Mouse (Mus musculus): ENCODE data around the gene Tubgcp5. TPM values are rescaled to one million over a fixed set of nuclear protein-coding genes. Genes with fewer than 3 reads are reported as not detected.

Gene Tubgcp5
- polyA plus RNA-seq (2012; rRNA removed), result 3.4 and 4.1 TPM in 2 replicates
- polyA plus RNA-seq (2014; fragmentation: Nextera tagmentation; extraction: Ambion mirVana), result 7.1 and 7.2 TPM in 2 replicates

DNA sequence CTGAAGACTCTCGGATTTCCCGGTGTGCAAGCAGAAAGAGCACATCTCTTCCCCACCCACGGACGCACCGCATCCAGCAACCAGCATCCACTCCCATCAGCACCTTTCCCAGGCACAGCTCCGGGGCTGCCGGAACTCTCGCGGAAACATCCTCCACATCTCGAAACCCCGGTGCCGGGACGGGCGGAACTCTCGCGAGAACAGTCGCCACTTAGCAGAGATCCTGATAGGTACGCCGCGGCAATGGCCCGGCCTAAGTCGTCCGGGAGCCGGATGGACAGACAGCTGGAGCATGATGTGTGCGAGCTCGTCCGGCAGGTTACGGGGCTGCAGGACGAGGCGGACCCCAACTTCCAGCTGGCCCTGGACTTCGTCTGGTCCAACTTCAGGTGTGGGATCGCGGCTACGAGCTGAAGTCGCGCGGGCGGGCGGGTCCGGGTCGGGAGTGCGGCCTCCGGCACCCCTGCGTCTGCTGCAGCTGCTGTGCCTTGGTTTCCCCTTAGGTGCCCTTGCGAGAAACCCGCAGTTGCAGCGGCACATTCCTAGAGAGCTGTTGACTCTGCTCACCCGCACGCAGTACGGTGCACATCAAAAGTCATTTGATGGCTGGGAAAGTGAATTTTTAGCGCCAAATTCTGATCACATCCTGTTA, at the start of gene Tubgcp5:
Tubgcp5 (plus strand) TSS at position 203 of the 652 bp plus-strand sequence.
- Histone ChIP-seq H3K9me3 (ENCODE audit: control insufficient read depth, low read length) (no peaks in the 10 kb centered on the region), H3K27ac (peak within 1 kb of the TSS; percentile 27; the same call in 1 of the 2 replicates), H3K4me2 (ENCODE audit: low read depth) (peak within 1 kb of the TSS; percentile 87), H3K36me3 (replicated peaks; ENCODE audit: control insufficient read depth, insufficient read depth, low read depth) (peaks cover 7% of the 10 kb centered on the region), H3K9ac (replicated peaks) (peak within 1 kb of the TSS; percentile 92), H3K4me3 (ENCODE audit: insufficient read depth in 1 of 2, low read depth in 2 of 2, low read length in 2 of 2) (peak within 1 kb of the TSS; percentile 83 to 86), H3K4me1 (replicated peaks; ENCODE audit: control insufficient read depth in 2 of 2, insufficient read depth in 2 of 2, low read length in 1 of 2) (peaks cover 6 to 11% of the 10 kb centered on the region in 2 experiments), H3K27me3 (ENCODE audit: control insufficient read depth, insufficient read depth, low read length) (no peaks in the 10 kb centered on the region)
- peak; percentile 99 for ATAC-seq (ENCODE audit: insufficient read depth)
- peak; percentile 71 for TF ChIP-seq EP300 (IDR thresholded peaks at IDR 0.05; ENCODE audit: low read depth)
- TF ChIP-seq CTCF (IDR thresholded peaks at IDR 0.05; ENCODE audit: low read depth), result no peak
- DNase-seq (ENCODE audit: low read depth in 3 of 3, low spot score in 3 of 3), result peak; percentile 92 to 94 (median 94)
- WGBS (ENCODE audit: insufficient replicate concordance), result under 1% methylated on average over 51 of the region's 51 CpGs

DNA sequence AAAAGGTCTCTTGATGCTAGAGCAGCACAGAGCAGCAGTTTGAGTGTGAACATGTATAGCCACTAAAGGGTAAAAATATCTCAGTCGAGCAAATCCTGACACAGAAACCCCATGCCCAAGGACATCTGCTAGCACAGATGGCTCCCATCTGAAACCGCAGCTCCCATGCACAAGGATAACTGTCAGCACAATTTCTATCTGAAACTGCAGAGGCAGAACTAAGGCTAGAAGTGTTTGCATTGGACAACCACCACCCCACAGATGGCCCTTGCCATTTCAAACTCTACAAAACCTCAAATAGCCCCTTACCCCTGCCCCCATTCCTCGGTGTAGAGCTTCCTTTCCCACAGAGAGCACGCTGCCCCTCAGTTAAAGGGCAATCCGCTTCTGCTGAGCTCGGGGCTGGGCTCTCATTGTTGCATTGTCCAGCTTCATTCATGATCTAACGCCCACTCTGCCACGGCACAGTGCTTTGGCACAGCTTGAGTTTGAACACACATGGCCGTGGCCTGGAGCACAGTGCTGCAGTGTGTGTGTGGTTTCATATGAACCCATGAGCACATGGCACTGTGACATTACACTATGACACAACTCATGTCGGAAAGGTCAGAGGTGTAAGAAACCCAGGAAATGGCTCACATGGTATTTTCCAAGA, 49.3 kb upstream of the Tubgcp5 start:
- Histone ChIP-seq H3K27ac (no peak overlapping the region), H3K27me3 (ENCODE audit: control insufficient read depth, insufficient read depth, low read length) (no peaks in the 10 kb centered on the region), H3K9ac (replicated peaks) (no peak overlapping the region), H3K9me3 (ENCODE audit: control insufficient read depth, low read length) (no peaks in the 10 kb centered on the region), H3K4me1 (replicated peaks; ENCODE audit: control insufficient read depth in 2 of 2, insufficient read depth in 2 of 2, low read length in 1 of 2) (no peaks in the 10 kb centered on the region), H3K4me3 (ENCODE audit: insufficient read depth in 1 of 2, low read depth in 2 of 2, low read length in 2 of 2) (no peak overlapping the region), H3K4me2 (ENCODE audit: low read depth) (no peak overlapping the region), H3K36me3 (replicated peaks; ENCODE audit: control insufficient read depth, insufficient read depth, low read depth) (no peaks in the 10 kb centered on the region)
- TF ChIP-seq CTCF (IDR thresholded peaks at IDR 0.05; ENCODE audit: low read depth) (no peak), EP300 (IDR thresholded peaks at IDR 0.05; ENCODE audit: low read depth) (no peak)
- WGBS (ENCODE audit: insufficient replicate concordance), result 57% methylated on average over 10 of the region's 10 CpGs
- DNase-seq (ENCODE audit: low read depth in 3 of 3, low spot score in 3 of 3) (no peak), ATAC-seq (ENCODE audit: insufficient read depth) (no peak)

DNA sequence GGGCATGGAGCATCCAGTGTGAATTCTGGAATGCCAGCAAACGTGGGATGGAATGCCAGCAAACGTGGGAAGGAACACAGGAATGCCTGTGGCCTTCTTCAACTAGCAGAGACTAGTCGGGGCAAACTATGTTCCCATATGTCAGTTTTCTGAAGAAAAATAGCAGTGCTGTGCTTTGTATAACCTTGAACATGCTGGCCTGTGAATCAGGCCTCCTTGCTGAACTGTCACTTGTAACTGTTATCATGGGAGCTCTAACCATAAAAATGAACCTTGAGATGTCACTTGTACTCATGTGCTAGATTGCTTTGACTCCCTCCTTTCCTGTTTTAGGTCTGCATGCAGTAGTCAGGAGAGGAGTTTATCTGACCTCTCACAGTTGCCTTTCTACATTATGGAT, 43.1 kb upstream of the Tubgcp5 start:
- no peaks in the 10 kb centered on the region for H3K36me3 ChIP-seq (replicated peaks; ENCODE audit: control insufficient read depth, insufficient read depth, low read depth)
- WGBS (ENCODE audit: insufficient replicate concordance), result 48% methylated on average over 3 of the region's 3 CpGs

DNA sequence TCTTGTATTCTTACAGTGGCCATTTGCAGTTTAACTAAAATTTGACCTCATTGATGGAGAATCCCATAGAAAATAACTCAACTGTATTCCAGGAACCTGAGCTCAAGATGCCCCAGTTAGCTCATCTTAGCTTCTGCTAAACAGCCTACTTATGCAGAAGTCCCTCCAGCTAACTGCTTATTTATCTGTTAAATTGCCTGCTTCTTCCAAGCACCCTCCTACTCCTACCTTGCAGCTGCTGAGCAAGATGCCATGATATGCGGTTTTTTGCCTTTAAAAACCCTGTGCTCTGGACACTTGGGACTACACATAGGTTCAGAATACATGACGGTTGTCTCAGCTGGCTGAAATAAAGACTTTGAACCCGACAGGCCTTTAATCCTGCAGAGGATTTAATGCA, 34.6 kb upstream of the Tubgcp5 start:
- ATAC-seq (ENCODE audit: insufficient read depth) (no peak), DNase-seq (ENCODE audit: low read depth in 3 of 3, low spot score in 3 of 3) (no peak)
- H3K9me3 ChIP-seq (ENCODE audit: control insufficient read depth, low read length), result no peaks in the 10 kb centered on the region
- no peak overlapping the region for H3K4me2 ChIP-seq (ENCODE audit: low read depth)
- 41% methylated on average over 3 of the region's 3 CpGs for WGBS (ENCODE audit: insufficient replicate concordance)
- H3K27me3 ChIP-seq (ENCODE audit: control insufficient read depth, insufficient read depth, low read length), result no peaks in the 10 kb centered on the region
- TF ChIP-seq EP300 (IDR thresholded peaks at IDR 0.05; ENCODE audit: low read depth) (no peak), CTCF (IDR thresholded peaks at IDR 0.05; ENCODE audit: low read depth) (no peak)
- H3K9ac ChIP-seq (replicated peaks), result no peak overlapping the region
- no peaks in the 10 kb centered on the region for H3K36me3 ChIP-seq (replicated peaks; ENCODE audit: control insufficient read depth, insufficient read depth, low read depth)
- no peaks in the 10 kb centered on the region for H3K4me1 ChIP-seq (replicated peaks; ENCODE audit: control insufficient read depth in 2 of 2, insufficient read depth in 2 of 2, low read length in 1 of 2)
- H3K27ac ChIP-seq, result no peak overlapping the region
- H3K4me3 ChIP-seq (ENCODE audit: insufficient read depth in 1 of 2, low read depth in 2 of 2, low read length in 2 of 2), result no peak overlapping the region

More for the DNA sequence above, 43.1 kb upstream of the Tubgcp5 start:
- TF ChIP-seq EP300 (IDR thresholded peaks at IDR 0.05; ENCODE audit: low read depth) (no peak), CTCF (IDR thresholded peaks at IDR 0.05; ENCODE audit: low read depth) (no peak)
- DNase-seq (ENCODE audit: low read depth in 3 of 3, low spot score in 3 of 3) (no peak), ATAC-seq (ENCODE audit: insufficient read depth) (no peak)
- H3K27ac ChIP-seq, result no peak overlapping the region
- no peaks in the 10 kb centered on the region for H3K4me1 ChIP-seq (replicated peaks; ENCODE audit: control insufficient read depth in 2 of 2, insufficient read depth in 2 of 2, low read length in 1 of 2)
- H3K27me3 ChIP-seq (ENCODE audit: control insufficient read depth, insufficient read depth, low read length), result no peaks in the 10 kb centered on the region
- H3K9ac ChIP-seq (replicated peaks), result no peak overlapping the region
- no peak overlapping the region for H3K4me2 ChIP-seq (ENCODE audit: low read depth)
- H3K9me3 ChIP-seq (ENCODE audit: control insufficient read depth, low read length), result no peaks in the 10 kb centered on the region
- H3K4me3 ChIP-seq (ENCODE audit: insufficient read depth in 1 of 2, low read depth in 2 of 2, low read length in 2 of 2), result no peak overlapping the region

DNA sequence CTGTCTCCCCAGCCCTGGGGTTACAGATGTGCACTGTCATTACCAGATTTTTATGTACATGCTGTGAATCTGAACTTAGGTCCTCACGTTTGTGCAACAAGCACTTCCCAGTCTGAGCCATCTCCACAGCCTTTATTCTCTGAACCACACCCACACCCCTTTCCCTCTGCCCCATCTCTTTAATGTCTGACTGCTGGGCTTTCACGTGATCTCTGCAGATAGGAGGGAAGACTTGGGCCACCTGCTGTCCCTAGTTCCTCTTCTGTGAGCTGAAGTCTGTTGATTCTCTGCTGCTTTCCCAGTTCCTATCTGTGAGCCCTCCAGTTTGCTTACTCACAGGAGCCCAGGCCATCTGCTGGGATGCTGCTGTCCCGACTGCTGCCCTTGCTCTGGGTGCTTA, 26.0 kb upstream of the Tubgcp5 start, which contains the start of gene Siglech:
Siglech (plus strand) TSS at position 253 of the 400 bp plus-strand sequence.
- H3K27ac ChIP-seq, result no peak within 1 kb of the TSS

More for the DNA sequence above, 26.0 kb upstream of the Tubgcp5 start, which contains the start of gene Siglech:
- Histone ChIP-seq H3K4me1 (replicated peaks; ENCODE audit: control insufficient read depth in 2 of 2, insufficient read depth in 2 of 2, low read length in 1 of 2) (no peaks in the 10 kb centered on the region), H3K27me3 (ENCODE audit: control insufficient read depth, insufficient read depth, low read length) (no peaks in the 10 kb centered on the region), H3K4me2 (ENCODE audit: low read depth) (no peak within 1 kb of the TSS), H3K36me3 (replicated peaks; ENCODE audit: control insufficient read depth, insufficient read depth, low read depth) (no peaks in the 10 kb centered on the region), H3K9me3 (ENCODE audit: control insufficient read depth, low read length) (no peaks in the 10 kb centered on the region), H3K9ac (replicated peaks) (no peak within 1 kb of the TSS), H3K4me3 (ENCODE audit: insufficient read depth in 1 of 2, low read depth in 2 of 2, low read length in 2 of 2) (no peak within 1 kb of the TSS)
- no peak for TF ChIP-seq EP300 (IDR thresholded peaks at IDR 0.05; ENCODE audit: low read depth)
- 18% methylated on average over 3 of the region's 3 CpGs for WGBS (ENCODE audit: insufficient replicate concordance)
- DNase-seq (ENCODE audit: low read depth in 3 of 3, low spot score in 3 of 3), result no peak
- no peak for ATAC-seq (ENCODE audit: insufficient read depth)
